Mouse (Mus musculus) intestine, postnatal 0 days (tissue): ENCODE data around the gene Git2. TPM values are rescaled to one million over a fixed set of nuclear protein-coding genes. Genes with fewer than 3 reads are reported as not detected.
A peak's percentile ranks its signal among the peaks of the same experiment; 100 is the strongest.

Source experiments
- ATAC-seq: fragments of 200-750 bp; cut with Nextera tagmentation; 2 replicates; pipeline ENCODE4 v1.8.0; 2017; ENCODE audit warnings: mild to moderate bottlenecking, moderate TSS enrichment, moderate library complexity
- H3K27ac ChIP-seq: fragments of 300-500 bp; sonication (generic); 2 replicates; pipeline ENCODE4 v1.5.1; 2014; ENCODE audit warnings: mild to moderate bottlenecking, low read depth, low read length, moderate library complexity
- H3K27me3 ChIP-seq: fragments of 300-500 bp; sonication (generic); replicated peaks from 2 replicates; pipeline ENCODE4 v1.6.1; 2014; ENCODE audit warnings: low read length, mixed read lengths; ENCODE audit not compliant: control insufficient read depth, insufficient read depth
- H3K36me3 ChIP-seq: fragments of 300-500 bp; sonication (generic); 2 replicates; pipeline ENCODE4 v1.6.1; 2014; ENCODE audit warnings: mild to moderate bottlenecking, moderate library complexity; ENCODE audit not compliant: control insufficient read depth, insufficient read depth
- H3K4me1 ChIP-seq: fragments of 300-500 bp; sonication (generic); replicated peaks from 2 replicates; pipeline ENCODE4 v1.6.1; 2014; ENCODE audit warnings: antibody characterized with exemption, low read length, mixed read lengths; ENCODE audit not compliant: control insufficient read depth, insufficient read depth
- H3K4me2 ChIP-seq: fragments of 300-500 bp; sonication (generic); replicated peaks from 2 replicates; pipeline ENCODE4 v1.6.1; 2014; ENCODE audit warnings: low read depth, mild to moderate bottlenecking, moderate library complexity
- H3K4me3 ChIP-seq: fragments of 300-500 bp; sonication (generic); 2 replicates; pipeline ENCODE4 v1.5.1; 2014; ENCODE audit warnings: low read depth, low read length
- H3K9ac ChIP-seq: fragments of 300-500 bp; sonication (generic); 2 replicates; pipeline ENCODE4 v1.6.1; 2014; ENCODE audit warnings: mild to moderate bottlenecking, low read depth, low read length
- H3K9me3 ChIP-seq: fragments of 300-500 bp; sonication (generic); 2 replicates; pipeline ENCODE4 v1.6.1; 2016; ENCODE audit warnings: mixed run types; ENCODE audit not compliant: control insufficient read depth
- CTCF ChIP-seq: sonication (generic); IDR thresholded peaks from 2 replicates; pipeline ENCODE4 v1.5.1; 2016; ENCODE audit warnings: low read depth, mild to moderate bottlenecking, control low read depth, antibody characterized with exemption, moderate library complexity
- WGBS: fragments of 180-500 bp; shearing (Covaris S2); extraction: QIAGEN DNeasy Blood & Tissue Kit; methylation state at CpG from one replicate; pipeline ENCODE4 v1.1.7; 2014; 5-methylcytosine and 5-hydroxymethylcytosine counted together
- polyA plus RNA-seq: library from polyadenylated mRNA; unstranded; fragments of >200 nt; fragmentation: Nextera tagmentation; extraction: Ambion mirVana; gene quantifications from 2 replicates; pipeline ENCODE4 v1.2.1, GENCODE M21; 2015

Git2 gene
- polyA plus RNA-seq, 1 experiment from 2014 or later: 13.8 TPM

DNA sequence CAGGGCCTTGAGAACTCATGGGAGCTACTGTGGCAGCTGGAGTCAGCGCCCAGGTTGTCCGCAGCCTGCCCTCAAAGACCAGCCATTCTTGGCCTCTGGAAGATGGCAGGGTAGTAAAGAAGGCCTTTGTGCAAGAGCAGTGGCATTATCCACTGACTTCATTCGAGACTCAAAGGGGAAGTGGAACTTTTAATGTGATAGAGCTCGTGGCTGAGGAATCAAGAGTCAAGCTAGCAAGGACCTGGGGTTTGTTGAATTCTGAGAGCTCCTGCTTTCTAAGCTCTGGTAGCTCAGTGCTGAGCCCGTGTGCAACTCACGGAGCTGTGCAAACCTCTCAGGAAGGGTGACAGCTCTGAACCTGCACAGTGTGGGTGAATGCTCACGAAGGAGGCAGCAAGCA lies 5.6 kb upstream of the Git2 start:
- Histone ChIP-seq H3K9me3 (no peaks in the 10 kb centered on the region), H3K27me3 (no peaks in the 10 kb centered on the region), H3K4me1 (no peaks in the 10 kb centered on the region), H3K36me3 (peaks cover 3% of the 10 kb centered on the region; the same call in 1 of the 2 replicates), H3K4me3 (no peak overlapping the region), H3K4me2 (no peak overlapping the region), H3K9ac (no peak overlapping the region), H3K27ac (no peak overlapping the region)
- 73% methylated on average over 7 of the region's 7 CpGs for WGBS
- no peak for TF ChIP-seq CTCF
- no peak for ATAC-seq

DNA sequence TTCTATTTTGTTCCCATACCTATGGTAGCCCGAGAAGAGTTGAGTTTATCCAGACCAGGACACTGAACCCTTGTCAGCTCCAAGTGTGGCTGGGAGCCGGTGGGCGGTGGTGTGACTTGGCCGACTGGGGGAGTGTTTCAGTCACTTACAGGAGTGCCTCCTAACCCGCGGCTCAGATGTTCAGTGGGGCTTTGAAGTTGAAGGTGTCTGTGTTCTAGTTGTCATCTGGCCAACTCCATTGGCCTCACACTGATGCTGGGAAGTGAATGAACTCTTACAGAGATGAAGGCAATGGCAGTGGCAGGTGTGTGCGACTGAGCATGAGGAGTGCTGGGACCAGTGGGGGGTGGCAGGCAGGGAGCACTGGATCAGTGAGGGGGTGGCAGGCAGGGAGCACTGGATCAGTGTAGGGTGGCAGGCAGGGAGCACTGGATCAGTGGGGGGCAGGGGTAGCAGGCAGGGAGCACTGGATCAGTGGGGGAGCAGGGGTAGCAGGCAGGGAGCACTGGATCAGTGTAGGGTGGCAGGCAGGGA lies 4.7 kb upstream of the Git2 start:
- no peak for ATAC-seq
- H3K9me3 ChIP-seq: no peaks in the 10 kb centered on the region
- H3K9ac ChIP-seq: no peak overlapping the region
- no peak overlapping the region for H3K27ac ChIP-seq
- no peak for TF ChIP-seq CTCF
- no peak overlapping the region for H3K4me2 ChIP-seq
- H3K4me3 ChIP-seq: no peak overlapping the region
- no peaks in the 10 kb centered on the region for H3K4me1 ChIP-seq
- 70% methylated on average over 7 of the region's 7 CpGs for WGBS
- H3K36me3 ChIP-seq: no peaks in the 10 kb centered on the region
- no peaks in the 10 kb centered on the region for H3K27me3 ChIP-seq

DNA sequence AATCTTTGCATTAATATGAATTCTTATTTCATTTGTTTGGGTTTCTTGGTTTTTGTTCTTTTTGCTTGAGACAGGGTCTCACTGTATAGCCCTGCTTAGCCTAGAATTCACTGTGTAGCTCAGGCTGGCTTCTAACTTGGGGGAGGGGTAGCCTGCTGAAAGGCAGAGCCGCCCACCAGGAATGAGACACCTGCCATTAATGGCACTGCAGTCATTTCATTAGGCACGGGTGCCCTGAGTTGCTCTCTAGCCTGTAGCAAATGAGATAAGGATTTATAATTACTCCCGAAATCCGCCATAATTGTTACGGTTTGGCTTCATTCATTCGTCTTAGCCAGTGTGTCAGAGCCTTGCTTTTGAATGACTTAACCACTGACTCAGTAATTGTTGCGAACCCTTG lies 857 bp upstream of the Git2 start:
- peak overlapping the region; percentile 100 for H3K4me3 ChIP-seq
- no peaks in the 10 kb centered on the region for H3K4me1 ChIP-seq
- no peak for TF ChIP-seq CTCF
- 0 out of 2 replicates have a peak overlapping the region, but pooled peaks have one; percentile 86 for H3K9ac ChIP-seq
- H3K36me3 ChIP-seq: no peaks in the 10 kb centered on the region
- peak overlapping the region; percentile 78 for H3K4me2 ChIP-seq
- no peak for ATAC-seq
- no peaks in the 10 kb centered on the region for H3K27me3 ChIP-seq
- no peak overlapping the region for H3K27ac ChIP-seq
- no peaks in the 10 kb centered on the region for H3K9me3 ChIP-seq
- WGBS: 48% methylated on average over 7 of the region's 7 CpGs

DNA sequence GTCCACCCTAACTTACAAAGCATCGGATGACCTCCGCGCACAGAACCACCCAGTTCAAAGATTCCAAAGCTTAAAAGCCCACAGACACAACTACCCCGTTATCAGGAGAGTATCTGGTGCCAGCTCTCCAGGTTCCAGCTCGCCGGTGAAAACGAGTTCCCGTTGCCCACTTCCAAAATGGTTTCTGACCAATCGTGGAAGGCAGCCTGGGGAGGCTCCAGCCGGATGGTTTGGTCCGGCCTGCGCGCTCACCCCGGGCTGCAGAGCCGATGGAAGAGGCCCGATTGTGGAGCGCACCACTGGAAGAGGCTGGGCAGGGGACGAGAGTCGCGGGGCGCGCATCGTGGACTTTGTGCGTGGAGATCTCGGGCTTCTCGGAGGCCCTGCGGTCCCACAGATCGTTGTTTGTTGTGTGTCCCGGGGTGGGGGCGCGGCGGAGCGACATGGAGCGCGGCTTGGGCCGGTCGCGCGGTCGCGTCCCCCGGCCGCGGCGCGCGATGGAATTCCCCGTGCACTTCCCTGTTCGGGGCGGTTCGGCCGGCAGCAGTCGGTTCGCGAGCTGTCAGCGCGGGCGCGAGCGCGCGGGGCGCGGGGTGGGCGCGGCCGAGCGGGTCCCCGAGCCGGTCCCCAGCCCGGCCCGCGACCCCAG lies 790 bp downstream of the Git2 start, which contains the start of gene Ankrd13a:
Ankrd13a (plus strand) TSS at position 275 of the 649 bp plus-strand sequence.
- H3K36me3 ChIP-seq: no peaks in the 10 kb centered on the region
- no peak for TF ChIP-seq CTCF
- no peaks in the 10 kb centered on the region for H3K4me1 ChIP-seq
- no peaks in the 10 kb centered on the region for H3K27me3 ChIP-seq
- ATAC-seq: peak; percentile 84
- H3K27ac ChIP-seq: peak within 1 kb of the TSS; percentile 85
- WGBS: 0% methylated on average over 50 of the region's 73 CpGs
- no peaks in the 10 kb centered on the region for H3K9me3 ChIP-seq
- H3K4me3 ChIP-seq: peak within 1 kb of the TSS; percentile 100
- H3K4me2 ChIP-seq: peak within 1 kb of the TSS; percentile 78
- peak within 1 kb of the TSS; percentile 94 for H3K9ac ChIP-seq

DNA sequence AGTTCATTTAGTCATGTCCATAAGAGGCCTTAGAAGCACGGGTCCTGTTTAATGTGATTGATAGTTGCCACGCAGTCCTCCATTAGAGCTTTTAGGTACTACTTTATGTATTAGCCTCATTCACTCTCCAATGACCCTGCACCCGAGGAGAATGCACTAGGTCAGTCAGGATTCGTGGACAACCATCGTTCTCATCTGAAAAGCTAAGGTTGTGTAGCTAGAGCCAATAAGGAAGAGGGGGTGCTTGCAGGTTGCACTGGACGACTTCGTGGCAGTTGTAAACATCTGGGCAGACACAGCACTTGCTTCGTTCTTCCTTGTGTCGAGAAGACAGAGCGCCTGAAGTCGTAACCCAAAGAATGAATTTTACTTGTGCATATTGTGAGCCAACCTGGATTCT lies 1.5 kb downstream of the Git2 start:
- no peaks in the 10 kb centered on the region for H3K9me3 ChIP-seq
- no peaks in the 10 kb centered on the region for H3K36me3 ChIP-seq
- no peak for ATAC-seq
- WGBS: 0% methylated on average over 11 of the region's 11 CpGs
- H3K27me3 ChIP-seq: no peaks in the 10 kb centered on the region
- no peaks in the 10 kb centered on the region for H3K4me1 ChIP-seq
- H3K9ac ChIP-seq: peak overlapping the region; percentile 94
- H3K4me3 ChIP-seq: peak overlapping the region; percentile 100
- peak overlapping the region; percentile 78 for H3K4me2 ChIP-seq
- TF ChIP-seq CTCF: no peak
- peak overlapping the region; percentile 85 for H3K27ac ChIP-seq

DNA sequence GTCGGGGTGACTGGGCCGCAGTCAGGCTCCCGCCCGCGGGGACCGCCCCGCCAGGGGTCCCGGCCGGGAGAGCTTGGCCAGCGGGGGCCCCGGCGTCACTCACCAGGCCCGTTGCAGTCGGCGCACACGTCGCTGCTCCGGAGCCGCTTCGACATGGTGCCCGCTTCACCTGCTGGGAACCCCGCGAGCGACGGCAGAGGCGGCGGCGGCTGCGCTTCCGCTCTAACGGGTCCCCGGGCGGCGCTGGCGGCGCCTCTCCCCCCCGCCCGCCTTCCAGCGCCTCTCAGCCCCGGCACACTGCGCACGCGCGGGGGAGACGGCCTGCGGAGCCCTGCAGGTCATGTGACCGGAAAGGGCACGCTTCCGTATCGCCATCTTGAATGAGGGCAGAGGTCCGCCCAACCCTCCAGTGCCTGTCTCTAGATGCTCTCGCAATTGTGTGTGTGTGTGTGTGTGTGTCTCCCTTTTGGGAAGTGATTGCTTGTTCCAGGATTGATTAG lies 2.1 kb downstream of the Git2 start:
- no peak for TF ChIP-seq CTCF
- no peaks in the 10 kb centered on the region for H3K27me3 ChIP-seq
- no peaks in the 10 kb centered on the region for H3K36me3 ChIP-seq
- peak; percentile 78 for ATAC-seq
- H3K4me2 ChIP-seq: peak overlapping the region; percentile 78
- H3K4me3 ChIP-seq: peak overlapping the region; percentile 100
- no peaks in the 10 kb centered on the region for H3K9me3 ChIP-seq
- H3K27ac ChIP-seq: peak overlapping the region; percentile 85
- peak overlapping the region; percentile 94 for H3K9ac ChIP-seq
- WGBS: under 1% methylated on average over 48 of the region's 52 CpGs
- H3K4me1 ChIP-seq: no peaks in the 10 kb centered on the region
